Mouse (Mus musculus): ENCODE measurements around the gene Nlgn1. TPM values are rescaled to one million over a fixed set of nuclear protein-coding genes. Genes with fewer than 3 reads are reported as not detected.
"Not testable (repeated sequence)": the region's sequence is repeated elsewhere in the genome, so short reads cannot be mapped to it uniquely, and the experiment has no call there.

The Nlgn1 gene
- polyA plus RNA-seq, 1 experiment from 2014 or later = 1.6 TPM

- Histone ChIP-seq H3K27me3 (ENCODE audit: control insufficient read depth, insufficient read depth, low read length) (no peaks in the 10 kb centered on the region), H3K4me1 (ENCODE audit: control insufficient read depth, insufficient read depth, low read length) (no peaks in the 10 kb centered on the region), H3K36me3 (ENCODE audit: control insufficient read depth, insufficient read depth, low read length) (no peaks in the 10 kb centered on the region), H3K9me3 (replicated peaks; ENCODE audit: control insufficient read depth, low read length) (no peaks in the 10 kb centered on the region), H3K27ac (ENCODE audit: low read length) (no peak overlapping the region), H3K4me2 (ENCODE audit: low read depth, low read length) (no peak overlapping the region), H3K9ac (ENCODE audit: low read length) (no peak overlapping the region), H3K4me3 (replicated peaks; ENCODE audit: low read length) (no peak overlapping the region)
- no peak for ATAC-seq (ENCODE audit: insufficient read depth, low FRiP score)
- 91% methylated on average over 4 of the region's 4 CpGs for WGBS
Measured at GRCm38 (mm10) chr3:25645895-25646691, 686.2 kb downstream of the Nlgn1 start.

GRCm38 (mm10) chr3:25629198-25629597 lies 703.1 kb downstream of the Nlgn1 start:
- no peaks in the 10 kb centered on the region for H3K4me1 ChIP-seq (ENCODE audit: control insufficient read depth, insufficient read depth, low read length)
- no peak overlapping the region for H3K4me3 ChIP-seq (replicated peaks; ENCODE audit: low read length)
- H3K9ac ChIP-seq (ENCODE audit: low read length) = no peak overlapping the region
- no peak overlapping the region for H3K4me2 ChIP-seq (ENCODE audit: low read depth, low read length)
- no peaks in the 10 kb centered on the region for H3K36me3 ChIP-seq (ENCODE audit: control insufficient read depth, insufficient read depth, low read length)
- no peaks in the 10 kb centered on the region for H3K27me3 ChIP-seq (ENCODE audit: control insufficient read depth, insufficient read depth, low read length)
- H3K9me3 ChIP-seq (replicated peaks; ENCODE audit: control insufficient read depth, low read length) = no peaks in the 10 kb centered on the region
- WGBS = 86% methylated on average over 2 of the region's 2 CpGs
- H3K27ac ChIP-seq (ENCODE audit: low read length) = no peak overlapping the region
- no peak for ATAC-seq (ENCODE audit: insufficient read depth, low FRiP score)

- Histone ChIP-seq H3K36me3 (ENCODE audit: control insufficient read depth, insufficient read depth, low read length) (no peaks in the 10 kb centered on the region), H3K27me3 (ENCODE audit: control insufficient read depth, insufficient read depth, low read length) (no peaks in the 10 kb centered on the region), H3K4me1 (ENCODE audit: control insufficient read depth, insufficient read depth, low read length) (no peaks in the 10 kb centered on the region), H3K4me2 (ENCODE audit: low read depth, low read length) (no peak overlapping the region), H3K4me3 (replicated peaks; ENCODE audit: low read length) (no peak overlapping the region), H3K27ac (ENCODE audit: low read length) (no peak overlapping the region), H3K9me3 (replicated peaks; ENCODE audit: control insufficient read depth, low read length) (no peaks in the 10 kb centered on the region), H3K9ac (ENCODE audit: low read length) (no peak overlapping the region)
- no peak for ATAC-seq (ENCODE audit: insufficient read depth, low FRiP score)
- WGBS = 39% methylated on average over 1 of the region's 1 CpGs
Measured at GRCm38 (mm10) chr3:25606597-25606996, 725.7 kb downstream of the Nlgn1 start.

GRCm38 (mm10) chr3:25597513-25597912 lies 734.7 kb downstream of the Nlgn1 start:
- Histone ChIP-seq H3K9me3 (replicated peaks; ENCODE audit: control insufficient read depth, low read length) (no peaks in the 10 kb centered on the region), H3K4me3 (replicated peaks; ENCODE audit: low read length) (no peak overlapping the region), H3K4me1 (ENCODE audit: control insufficient read depth, insufficient read depth, low read length) (no peaks in the 10 kb centered on the region), H3K4me2 (ENCODE audit: low read depth, low read length) (no peak overlapping the region), H3K9ac (ENCODE audit: low read length) (no peak overlapping the region), H3K27me3 (ENCODE audit: control insufficient read depth, insufficient read depth, low read length) (no peaks in the 10 kb centered on the region), H3K36me3 (ENCODE audit: control insufficient read depth, insufficient read depth, low read length) (no peaks in the 10 kb centered on the region), H3K27ac (ENCODE audit: low read length) (no peak overlapping the region)
- WGBS = 60% methylated on average over 5 of the region's 5 CpGs
- no peak for ATAC-seq (ENCODE audit: insufficient read depth, low FRiP score)

- ATAC-seq (ENCODE audit: insufficient read depth, low FRiP score) = no peak
- H3K36me3 ChIP-seq (ENCODE audit: control insufficient read depth, insufficient read depth, low read length) = no peaks in the 10 kb centered on the region
- H3K27me3 ChIP-seq (ENCODE audit: control insufficient read depth, insufficient read depth, low read length) = no peaks in the 10 kb centered on the region
- H3K9ac ChIP-seq (ENCODE audit: low read length) = no peak overlapping the region
- H3K4me2 ChIP-seq (ENCODE audit: low read depth, low read length) = no peak overlapping the region
- no peak overlapping the region for H3K27ac ChIP-seq (ENCODE audit: low read length)
- H3K4me1 ChIP-seq (ENCODE audit: control insufficient read depth, insufficient read depth, low read length) = no peaks in the 10 kb centered on the region
- no peaks in the 10 kb centered on the region for H3K9me3 ChIP-seq (replicated peaks; ENCODE audit: control insufficient read depth, low read length)
- no peak overlapping the region for H3K4me3 ChIP-seq (replicated peaks; ENCODE audit: low read length)
- 62% methylated on average over 5 of the region's 5 CpGs for WGBS
Measured at GRCm38 (mm10) chr3:25575526-25575925, 756.7 kb downstream of the Nlgn1 start.

GRCm38 (mm10) chr3:25574840-25575239 lies 757.4 kb downstream of the Nlgn1 start:
- Histone ChIP-seq H3K36me3 (ENCODE audit: control insufficient read depth, insufficient read depth, low read length) (no peaks in the 10 kb centered on the region), H3K4me3 (replicated peaks; ENCODE audit: low read length) (no peak overlapping the region), H3K27me3 (ENCODE audit: control insufficient read depth, insufficient read depth, low read length) (no peaks in the 10 kb centered on the region), H3K4me2 (ENCODE audit: low read depth, low read length) (no peak overlapping the region), H3K9me3 (replicated peaks; ENCODE audit: control insufficient read depth, low read length) (no peaks in the 10 kb centered on the region), H3K4me1 (ENCODE audit: control insufficient read depth, insufficient read depth, low read length) (no peaks in the 10 kb centered on the region), H3K9ac (ENCODE audit: low read length) (no peak overlapping the region), H3K27ac (ENCODE audit: low read length) (no peak overlapping the region)
- ATAC-seq (ENCODE audit: insufficient read depth, low FRiP score) = no peak
- 69% methylated on average over 3 of the region's 3 CpGs for WGBS

- not testable (repeated sequence) for ATAC-seq (ENCODE audit: insufficient read depth, low FRiP score); H3K9ac ChIP-seq (ENCODE audit: low read length); H3K27ac ChIP-seq (ENCODE audit: low read length); H3K4me1 ChIP-seq (ENCODE audit: control insufficient read depth, insufficient read depth, low read length); H3K9me3 ChIP-seq (replicated peaks; ENCODE audit: control insufficient read depth, low read length); H3K27me3 ChIP-seq (ENCODE audit: control insufficient read depth, insufficient read depth, low read length); H3K4me3 ChIP-seq (replicated peaks; ENCODE audit: low read length); H3K36me3 ChIP-seq (ENCODE audit: control insufficient read depth, insufficient read depth, low read length); H3K4me2 ChIP-seq (ENCODE audit: low read depth, low read length)
- WGBS = 100% methylated on average over 1 of the region's 1 CpGs
Measured at GRCm38 (mm10) chr3:25558513-25558912, 773.7 kb downstream of the Nlgn1 start.

- WGBS = 91% methylated on average over 3 of the region's 7 CpGs
- not testable (repeated sequence) for H3K4me1 ChIP-seq (ENCODE audit: control insufficient read depth, insufficient read depth, low read length); H3K4me2 ChIP-seq (ENCODE audit: low read depth, low read length); H3K27me3 ChIP-seq (ENCODE audit: control insufficient read depth, insufficient read depth, low read length); H3K9ac ChIP-seq (ENCODE audit: low read length); H3K27ac ChIP-seq (ENCODE audit: low read length); H3K9me3 ChIP-seq (replicated peaks; ENCODE audit: control insufficient read depth, low read length); H3K36me3 ChIP-seq (ENCODE audit: control insufficient read depth, insufficient read depth, low read length); H3K4me3 ChIP-seq (replicated peaks; ENCODE audit: low read length); ATAC-seq (ENCODE audit: insufficient read depth, low FRiP score)
Measured at GRCm38 (mm10) chr3:25549097-25549496, 783.2 kb downstream of the Nlgn1 start.

- H3K27ac ChIP-seq (ENCODE audit: low read length); H3K27me3 ChIP-seq (ENCODE audit: control insufficient read depth, insufficient read depth, low read length); H3K9ac ChIP-seq (ENCODE audit: low read length); H3K36me3 ChIP-seq (ENCODE audit: control insufficient read depth, insufficient read depth, low read length); H3K4me3 ChIP-seq (replicated peaks; ENCODE audit: low read length); H3K4me2 ChIP-seq (ENCODE audit: low read depth, low read length); H3K9me3 ChIP-seq (replicated peaks; ENCODE audit: control insufficient read depth, low read length); ATAC-seq (ENCODE audit: insufficient read depth, low FRiP score); H3K4me1 ChIP-seq (ENCODE audit: control insufficient read depth, insufficient read depth, low read length): not testable (repeated sequence)
- 42% methylated on average over 1 of the region's 3 CpGs for WGBS
Measured at GRCm38 (mm10) chr3:25524236-25524635, 808.0 kb downstream of the Nlgn1 start.
